Mouse (Mus musculus): ENCODE data around the gene Pabpn1l. TPM values are rescaled to one million over a fixed set of nuclear protein-coding genes. Genes with fewer than 3 reads are reported as not detected.

The Pabpn1l gene
- polyA plus RNA-seq, 1 experiment from 2014 or later = 1.2 TPM

DNA sequence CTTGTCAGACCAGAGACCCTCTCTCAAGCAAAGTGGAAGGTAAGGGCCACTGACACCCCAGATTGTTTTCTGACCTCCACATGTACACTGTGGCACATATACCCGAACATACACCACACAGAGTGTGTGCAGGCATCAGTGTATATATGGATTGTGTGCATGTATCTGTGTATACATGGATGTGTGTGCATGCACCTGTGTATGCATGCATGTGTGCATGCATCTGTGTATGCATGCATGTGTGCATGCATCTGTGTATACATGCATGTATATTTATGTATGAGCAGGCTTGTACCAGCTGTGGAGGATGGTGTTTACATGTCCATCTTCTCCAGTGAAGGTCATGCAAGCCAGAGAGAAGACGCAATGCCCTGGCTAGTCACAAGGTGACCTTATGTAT, 39.4 kb upstream of the Pabpn1l start:
- WGBS = 71% methylated on average over 2 of the region's 2 CpGs
- Histone ChIP-seq H3K4me2 (replicated peaks) (no peak overlapping the region), H3K36me3 (no peaks in the 10 kb centered on the region), H3K9me3 (replicated peaks) (no peaks in the 10 kb centered on the region), H3K9ac (no peak overlapping the region), H3K4me1 (peaks cover 94% of the 10 kb centered on the region), H3K4me3 (replicated peaks) (no peak overlapping the region), H3K27ac (replicated peaks) (no peak overlapping the region), H3K27me3 (no peaks in the 10 kb centered on the region)
- ATAC-seq (ENCODE audit: insufficient number of reproducible peaks, low FRiP score, low TSS enrichment, low read depth) = no peak

DNA sequence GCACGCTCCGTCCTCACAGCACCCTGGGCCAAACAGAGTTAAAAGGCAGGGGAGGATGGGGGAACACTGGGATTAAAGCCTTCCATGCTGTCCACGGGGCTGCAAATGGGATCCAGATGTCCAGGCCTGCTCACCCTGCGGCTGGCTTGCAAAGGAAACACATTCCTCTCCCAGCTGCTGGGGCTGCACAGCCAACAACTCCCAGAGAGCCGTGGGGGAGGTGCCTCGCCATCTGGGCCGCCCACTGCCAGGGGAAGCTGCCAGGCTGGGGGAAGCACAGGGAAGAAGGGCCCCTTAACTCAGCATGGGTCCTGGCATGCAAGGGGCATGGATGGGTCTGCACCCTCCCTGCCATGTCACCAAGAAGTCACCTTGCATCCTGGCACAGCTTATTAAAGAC, 38.6 kb upstream of the Pabpn1l start:
- H3K9me3 ChIP-seq (replicated peaks) = no peaks in the 10 kb centered on the region
- H3K27ac ChIP-seq (replicated peaks) = peak overlapping the region; percentile 35; the same call in 1 of the 2 replicates
- no peak overlapping the region for H3K9ac ChIP-seq
- H3K4me2 ChIP-seq (replicated peaks) = peak overlapping the region; percentile 30
- peak; percentile 83 for ATAC-seq (ENCODE audit: insufficient number of reproducible peaks, low FRiP score, low TSS enrichment, low read depth)
- no peaks in the 10 kb centered on the region for H3K36me3 ChIP-seq
- peaks cover 87% of the 10 kb centered on the region for H3K4me1 ChIP-seq
- WGBS = 13% methylated on average over 7 of the region's 7 CpGs
- H3K27me3 ChIP-seq = no peaks in the 10 kb centered on the region
- no peak overlapping the region for H3K4me3 ChIP-seq (replicated peaks)

DNA sequence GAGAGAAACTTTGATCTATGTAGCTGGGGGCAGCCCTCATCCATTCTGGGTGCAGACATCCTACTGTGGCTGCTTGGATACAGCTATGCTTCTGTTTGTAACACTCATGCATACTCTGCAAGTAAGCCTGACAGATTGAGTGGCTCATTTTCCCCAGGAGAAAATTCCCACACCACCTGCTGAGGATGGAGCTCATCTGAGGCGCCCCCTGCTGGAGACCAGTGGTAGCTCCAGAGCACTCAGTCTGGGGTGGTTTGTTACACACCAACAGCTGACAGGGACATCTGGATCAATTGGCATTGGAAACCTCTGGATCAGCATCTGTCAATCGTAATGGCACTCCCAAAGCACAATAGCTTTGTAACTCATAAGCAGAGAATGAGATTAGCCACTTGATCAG, 37.5 kb upstream of the Pabpn1l start:
- WGBS = 81% methylated on average over 2 of the region's 2 CpGs
- H3K4me3 ChIP-seq (replicated peaks) = no peak overlapping the region
- no peaks in the 10 kb centered on the region for H3K9me3 ChIP-seq (replicated peaks)
- H3K27ac ChIP-seq (replicated peaks) = no peak overlapping the region; the same call in 1 of the 2 replicates
- H3K4me2 ChIP-seq (replicated peaks) = no peak overlapping the region
- no peaks in the 10 kb centered on the region for H3K27me3 ChIP-seq
- no peaks in the 10 kb centered on the region for H3K36me3 ChIP-seq
- no peak for ATAC-seq (ENCODE audit: insufficient number of reproducible peaks, low FRiP score, low TSS enrichment, low read depth)
- peaks cover 76% of the 10 kb centered on the region for H3K4me1 ChIP-seq
- H3K9ac ChIP-seq = no peak overlapping the region

DNA sequence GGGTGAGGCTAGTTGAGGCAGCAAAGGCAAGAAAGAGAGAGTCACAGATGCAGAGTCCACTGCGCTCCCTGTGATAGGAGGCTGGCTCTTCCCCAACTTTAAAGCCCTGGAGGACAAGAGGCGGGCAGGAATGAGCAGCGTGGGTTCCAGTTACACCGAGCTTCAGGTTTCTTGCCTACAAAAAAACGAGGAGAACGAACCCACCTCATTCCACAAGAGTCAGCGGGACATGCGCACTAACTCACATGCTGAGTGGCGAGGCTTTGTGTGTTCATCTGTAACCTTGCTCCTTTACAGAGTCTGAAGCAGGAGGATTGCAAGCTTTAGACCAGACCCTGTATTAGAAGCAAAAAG, 36.2 kb upstream of the Pabpn1l start:
- ATAC-seq (ENCODE audit: insufficient number of reproducible peaks, low FRiP score, low TSS enrichment, low read depth) = no peak

DNA sequence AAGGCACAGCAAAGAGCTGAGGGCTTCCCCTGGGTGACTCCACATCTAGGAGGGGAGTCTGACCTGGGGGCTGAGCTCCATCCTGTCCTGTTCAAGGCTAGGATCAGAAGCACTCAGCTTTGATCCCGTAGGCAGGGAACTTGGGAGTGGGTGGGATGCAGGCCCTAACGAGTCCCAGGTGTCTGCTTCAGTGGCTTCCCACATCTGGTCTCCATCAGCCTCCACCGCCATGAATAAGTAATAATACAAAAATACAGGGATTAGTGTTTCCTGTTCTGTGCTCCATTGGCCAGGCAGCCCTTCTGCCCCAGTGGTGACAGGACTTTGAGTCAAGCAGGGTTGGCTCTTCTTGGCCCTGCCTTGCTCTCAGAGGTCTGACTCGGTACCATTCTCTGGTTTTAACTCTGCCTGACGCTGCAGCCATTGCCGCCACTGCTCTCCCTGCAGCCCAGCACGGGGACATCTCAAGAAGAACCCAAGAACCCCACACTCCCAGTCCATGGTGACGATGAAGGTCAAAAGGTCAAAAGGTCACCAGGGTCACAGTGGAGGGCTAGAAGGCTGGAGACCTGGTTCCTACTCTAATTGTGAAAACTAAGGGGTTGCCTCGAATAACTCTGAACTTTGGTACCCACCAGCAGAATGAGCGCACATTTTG, 35.7 kb upstream of the Pabpn1l start:
- H3K4me2 ChIP-seq (replicated peaks) = no peak overlapping the region
- H3K4me3 ChIP-seq (replicated peaks) = no peak overlapping the region
- H3K9me3 ChIP-seq (replicated peaks) = no peaks in the 10 kb centered on the region
- peak; percentile 11; the same call in 1 of the 2 replicates for ATAC-seq (ENCODE audit: insufficient number of reproducible peaks, low FRiP score, low TSS enrichment, low read depth)
- H3K27ac ChIP-seq (replicated peaks) = peak overlapping the region; percentile 71; the same call in 1 of the 2 replicates
- no peaks in the 10 kb centered on the region for H3K27me3 ChIP-seq
- 27% methylated on average over 10 of the region's 10 CpGs for WGBS
- H3K4me1 ChIP-seq = peaks cover 66% of the 10 kb centered on the region
- H3K9ac ChIP-seq = no peak overlapping the region
- H3K36me3 ChIP-seq = no peaks in the 10 kb centered on the region

More for the DNA sequence above, 36.2 kb upstream of the Pabpn1l start:
- Histone ChIP-seq H3K4me1 (peaks cover 67% of the 10 kb centered on the region), H3K27me3 (no peaks in the 10 kb centered on the region), H3K4me3 (replicated peaks) (no peak overlapping the region), H3K9ac (no peak overlapping the region), H3K27ac (replicated peaks) (0 out of 2 replicates have a peak overlapping the region, but pooled peaks have one; percentile 71), H3K9me3 (replicated peaks) (no peaks in the 10 kb centered on the region), H3K4me2 (replicated peaks) (no peak overlapping the region), H3K36me3 (no peaks in the 10 kb centered on the region)
- 21% methylated on average over 9 of the region's 9 CpGs for WGBS

DNA sequence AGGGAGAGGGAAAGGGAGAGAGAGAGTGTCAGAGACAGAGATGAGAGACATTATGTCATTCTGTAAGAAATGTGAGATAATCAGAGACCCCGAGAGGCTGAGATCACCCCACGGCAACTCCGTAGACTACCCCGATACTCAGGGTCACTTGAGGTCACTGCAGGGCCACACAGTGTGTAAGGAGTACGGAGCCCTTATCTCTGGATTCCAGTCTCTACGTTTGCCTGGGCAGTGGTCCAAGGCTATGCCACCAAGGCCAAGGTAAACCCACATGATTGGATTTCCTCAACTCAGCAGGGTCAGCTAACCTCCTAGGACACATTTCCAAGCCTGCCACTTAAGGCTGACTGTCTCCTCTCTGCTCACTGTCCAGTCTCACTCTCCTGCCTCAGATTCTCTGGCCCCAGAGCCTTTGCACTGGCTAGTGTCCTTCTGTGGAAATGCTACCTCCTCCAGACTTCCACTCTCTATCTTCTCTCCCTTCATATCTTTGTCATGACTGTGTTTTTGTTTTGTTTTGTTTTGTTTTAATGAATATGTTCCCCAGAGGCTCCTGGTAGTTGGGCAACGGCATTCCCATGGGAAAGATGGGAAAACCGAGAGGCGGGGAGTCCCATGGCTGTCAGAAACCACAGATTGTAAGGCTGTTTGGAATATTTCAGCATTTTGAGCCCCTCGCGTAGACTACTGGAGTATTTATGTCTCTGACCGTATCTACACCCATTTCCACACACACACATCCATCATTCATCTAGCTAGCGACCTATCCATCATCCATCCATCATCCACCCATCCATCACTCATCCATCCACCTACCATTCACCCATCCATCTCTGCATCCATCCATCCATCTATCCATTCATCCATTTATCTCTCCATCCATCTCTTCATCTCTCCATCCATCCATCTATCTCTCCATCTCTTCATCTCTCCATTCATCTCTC, 33.8 kb upstream of the Pabpn1l start:
- Histone ChIP-seq H3K4me3 (replicated peaks) (no peak overlapping the region), H3K27ac (replicated peaks) (no peak overlapping the region), H3K9ac (no peak overlapping the region), H3K27me3 (no peaks in the 10 kb centered on the region), H3K36me3 (no peaks in the 10 kb centered on the region), H3K4me1 (peaks cover 62% of the 10 kb centered on the region), H3K4me2 (replicated peaks) (no peak overlapping the region), H3K9me3 (replicated peaks) (no peaks in the 10 kb centered on the region)
- WGBS = 73% methylated on average over 13 of the region's 13 CpGs
- no peak for ATAC-seq (ENCODE audit: insufficient number of reproducible peaks, low FRiP score, low TSS enrichment, low read depth)

DNA sequence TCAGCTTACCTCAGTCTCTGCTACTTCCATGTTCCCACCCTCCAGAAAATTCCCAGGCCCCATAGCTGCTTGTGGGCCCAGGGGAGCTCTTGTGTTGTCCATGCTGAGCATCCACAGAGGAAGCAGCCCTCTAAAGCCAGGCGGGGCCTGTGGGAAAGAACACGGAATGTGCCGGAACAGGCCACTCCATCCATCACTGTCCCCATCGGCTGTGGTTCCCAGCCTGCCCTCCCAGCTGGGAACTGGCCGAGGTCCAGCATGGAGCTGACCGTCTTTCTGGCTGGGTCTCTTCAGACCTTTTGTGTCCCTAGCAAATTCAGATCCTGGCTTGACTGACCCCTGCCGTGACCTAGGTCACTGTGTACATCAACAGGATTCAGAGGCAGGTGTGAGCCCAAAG, 32.2 kb upstream of the Pabpn1l start:
- no peak for ATAC-seq (ENCODE audit: insufficient number of reproducible peaks, low FRiP score, low TSS enrichment, low read depth)
- H3K9ac ChIP-seq = no peak overlapping the region
- no peak overlapping the region for H3K27ac ChIP-seq (replicated peaks)
- no peak overlapping the region for H3K4me2 ChIP-seq (replicated peaks)
- no peaks in the 10 kb centered on the region for H3K27me3 ChIP-seq
- H3K36me3 ChIP-seq = no peaks in the 10 kb centered on the region
- WGBS = 77% methylated on average over 7 of the region's 7 CpGs
- H3K4me1 ChIP-seq = peaks cover 58% of the 10 kb centered on the region
- no peaks in the 10 kb centered on the region for H3K9me3 ChIP-seq (replicated peaks)
- H3K4me3 ChIP-seq (replicated peaks) = no peak overlapping the region

DNA sequence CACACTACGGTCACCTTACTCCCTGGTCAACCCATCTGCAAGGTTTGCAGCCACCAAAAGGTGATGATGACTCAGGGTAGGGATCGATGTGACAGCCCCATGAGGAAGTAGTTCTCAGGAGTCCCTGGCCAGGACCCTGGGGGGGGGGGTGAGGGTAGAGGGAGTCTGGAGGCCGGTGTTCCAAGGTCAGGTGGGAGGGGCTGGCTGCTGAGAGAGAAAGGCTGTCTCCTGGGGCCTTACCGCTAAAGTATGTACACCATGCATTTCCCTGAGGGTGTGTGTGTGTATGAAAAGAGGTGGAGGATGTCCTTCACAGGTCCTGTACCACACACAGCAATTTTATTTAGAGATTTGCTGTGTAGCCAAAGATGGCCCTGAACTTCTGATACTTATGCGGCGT, 30.1 kb upstream of the Pabpn1l start:
- H3K4me3 ChIP-seq (replicated peaks) = no peak overlapping the region
- H3K27ac ChIP-seq (replicated peaks) = no peak overlapping the region
- ATAC-seq (ENCODE audit: insufficient number of reproducible peaks, low FRiP score, low TSS enrichment, low read depth) = no peak
- no peak overlapping the region for H3K4me2 ChIP-seq (replicated peaks)
- H3K4me1 ChIP-seq = peaks cover 47% of the 10 kb centered on the region
- no peaks in the 10 kb centered on the region for H3K9me3 ChIP-seq (replicated peaks)
- WGBS = 61% methylated on average over 6 of the region's 6 CpGs
- H3K27me3 ChIP-seq = no peaks in the 10 kb centered on the region
- H3K9ac ChIP-seq = no peak overlapping the region
- no peaks in the 10 kb centered on the region for H3K36me3 ChIP-seq

DNA sequence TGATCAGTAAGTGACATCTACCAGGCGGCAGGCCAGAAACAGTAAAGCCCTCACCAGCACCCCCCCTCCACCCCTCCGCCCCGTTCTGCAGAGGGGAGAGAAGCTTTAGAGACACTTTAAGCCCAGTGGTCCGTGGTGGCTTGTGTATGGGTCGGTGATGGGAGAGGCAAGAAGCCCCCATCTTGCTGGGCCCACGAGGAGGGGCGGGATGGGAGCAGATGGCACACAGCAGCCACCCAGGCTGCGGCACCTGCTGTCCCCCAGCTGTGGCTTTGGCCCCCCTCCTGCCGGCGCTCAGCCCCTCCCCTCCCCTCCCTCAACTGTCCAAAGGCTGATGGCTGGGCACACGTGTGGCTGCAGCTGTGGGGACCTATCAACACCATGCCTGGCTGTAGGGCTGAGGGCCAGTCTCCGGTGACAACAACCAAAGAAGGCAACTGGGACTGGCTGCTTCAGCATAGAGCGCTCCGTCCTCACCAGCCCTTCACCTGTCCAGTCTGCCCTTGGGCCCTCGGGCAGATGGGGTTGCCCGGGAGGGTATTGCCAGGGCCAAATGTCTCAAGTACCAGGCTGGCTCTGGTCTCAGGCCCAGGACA, 28.9 kb upstream of the Pabpn1l start:
- 75% methylated on average over 16 of the region's 16 CpGs for WGBS
- H3K9me3 ChIP-seq (replicated peaks) = no peaks in the 10 kb centered on the region
- peak; percentile 71; the same call in 1 of the 2 replicates for ATAC-seq (ENCODE audit: insufficient number of reproducible peaks, low FRiP score, low TSS enrichment, low read depth)
- H3K9ac ChIP-seq = no peak overlapping the region
- no peak overlapping the region for H3K4me3 ChIP-seq (replicated peaks)
- no peak overlapping the region for H3K4me2 ChIP-seq (replicated peaks)
- no peak overlapping the region for H3K27ac ChIP-seq (replicated peaks)
- H3K27me3 ChIP-seq = no peaks in the 10 kb centered on the region
- H3K4me1 ChIP-seq = peaks cover 42% of the 10 kb centered on the region
- H3K36me3 ChIP-seq = no peaks in the 10 kb centered on the region

DNA sequence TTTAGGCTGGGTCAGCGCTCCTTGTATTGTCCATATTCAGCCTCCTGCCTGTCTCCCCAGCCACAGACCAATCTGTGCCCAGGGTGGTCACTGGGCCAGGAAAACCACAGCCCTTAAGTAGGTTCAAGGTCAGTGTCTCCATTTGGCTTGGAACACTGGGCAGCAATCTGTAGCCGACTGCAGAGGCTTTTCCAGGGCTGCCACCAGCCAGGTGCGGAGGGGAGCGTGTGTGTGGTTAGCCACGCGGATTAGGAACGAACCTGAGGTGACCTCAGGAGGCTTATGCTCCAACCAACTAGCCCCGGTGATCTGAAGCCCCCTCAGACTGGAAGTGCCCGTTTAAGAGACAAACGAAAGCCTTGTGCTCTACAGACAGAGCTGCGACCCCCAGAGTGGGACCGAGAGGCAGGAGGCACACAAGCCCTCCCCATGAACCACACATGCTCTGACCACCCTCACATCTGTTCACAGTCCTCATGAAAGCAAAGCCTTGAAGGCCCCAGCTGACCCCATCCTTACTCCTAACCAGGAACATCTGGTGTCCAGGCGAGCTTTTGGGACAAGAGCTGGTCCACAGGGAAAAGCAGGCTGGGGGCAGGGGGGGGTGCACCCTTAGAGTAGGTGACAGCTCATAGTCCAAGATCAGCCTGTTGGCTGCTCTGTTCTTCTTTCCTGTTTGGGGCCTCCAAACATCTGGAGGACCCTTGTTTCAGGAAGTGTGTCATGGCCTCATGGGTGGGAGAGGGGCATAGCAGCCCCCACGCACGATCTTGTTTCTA, 25.8 kb upstream of the Pabpn1l start:
- Histone ChIP-seq H3K4me2 (replicated peaks) (no peak overlapping the region), H3K4me1 (peaks cover 35% of the 10 kb centered on the region), H3K36me3 (no peaks in the 10 kb centered on the region), H3K9ac (no peak overlapping the region), H3K27ac (replicated peaks) (no peak overlapping the region), H3K4me3 (replicated peaks) (no peak overlapping the region), H3K9me3 (replicated peaks) (no peaks in the 10 kb centered on the region), H3K27me3 (no peaks in the 10 kb centered on the region)
- 47% methylated on average over 15 of the region's 15 CpGs for whole genome bisulfite sequencing
- no peak for ATAC-seq (ENCODE audit: insufficient number of reproducible peaks, low FRiP score, low TSS enrichment, low read depth)

DNA sequence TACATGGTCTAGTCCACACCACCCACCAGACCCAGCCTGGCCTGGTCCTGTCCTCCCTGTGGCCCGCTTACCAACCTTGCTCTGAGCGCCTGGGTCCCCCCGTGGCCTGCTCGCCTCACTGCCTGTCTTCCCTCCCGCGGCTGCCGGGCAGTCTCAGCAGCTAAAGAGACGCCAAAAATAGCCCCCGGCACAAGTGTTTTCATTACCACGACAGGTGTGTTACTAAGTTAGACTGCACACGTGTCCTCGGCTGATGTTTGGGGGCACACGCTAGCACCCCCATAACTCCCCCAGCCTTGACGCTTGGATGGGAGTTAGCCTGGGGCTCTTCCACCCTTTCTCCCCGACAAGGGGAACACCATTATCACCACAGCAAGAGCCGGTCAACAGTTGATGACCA, 23.8 kb upstream of the Pabpn1l start:
- ATAC-seq (ENCODE audit: insufficient number of reproducible peaks, low FRiP score, low TSS enrichment, low read depth) = no peak
- H3K4me2 ChIP-seq (replicated peaks) = no peak overlapping the region
- no peaks in the 10 kb centered on the region for H3K36me3 ChIP-seq
- no peaks in the 10 kb centered on the region for H3K9me3 ChIP-seq (replicated peaks)
- peaks cover 33% of the 10 kb centered on the region for H3K4me1 ChIP-seq
- 80% methylated on average over 16 of the region's 16 CpGs for WGBS
- H3K4me3 ChIP-seq (replicated peaks) = no peak overlapping the region
- no peaks in the 10 kb centered on the region for H3K27me3 ChIP-seq
- no peak overlapping the region for H3K9ac ChIP-seq
- no peak overlapping the region for H3K27ac ChIP-seq (replicated peaks)
